Mouse (Mus musculus): Measurements from ENCODE around the gene A430078G23Rik. TPM values are rescaled to one million over a fixed set of nuclear protein-coding genes. Genes with fewer than 3 reads are reported as not detected.

Gene A430078G23Rik
- polyA plus RNA-seq, 1 experiment from 2014 or later, result not detected

DNA sequence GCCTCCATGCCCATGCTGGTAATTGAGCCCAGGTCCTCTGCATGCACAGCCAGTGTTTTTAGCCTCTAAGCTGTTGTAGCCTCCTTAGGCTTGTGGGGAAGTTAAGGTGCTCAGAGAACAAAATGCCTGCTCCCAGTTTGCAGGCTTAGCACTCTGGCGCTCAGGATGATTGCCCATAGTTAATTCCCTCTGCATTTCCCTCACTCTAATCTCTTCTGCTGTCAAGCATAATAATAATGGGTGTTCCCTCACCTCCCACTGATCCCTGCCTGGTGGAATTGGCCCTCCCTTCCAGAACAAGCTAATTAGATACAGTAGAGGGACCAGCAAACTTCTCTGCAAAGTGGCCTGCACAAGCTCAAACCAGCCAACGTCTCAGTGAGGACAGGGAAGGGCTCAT lies 47.3 kb downstream of the A430078G23Rik start:
- Histone ChIP-seq H3K4me1 (ENCODE audit: control insufficient read depth, insufficient read depth, low read length) (no peaks in the 10 kb centered on the region), H3K9ac (ENCODE audit: low read length) (no peak overlapping the region), H3K27ac (replicated peaks; ENCODE audit: low read depth, low read length) (no peak overlapping the region), H3K36me3 (ENCODE audit: control insufficient read depth, insufficient read depth, low read length) (peaks cover 4% of the 10 kb centered on the region), H3K9me3 (ENCODE audit: control insufficient read depth, low read length) (0 out of 2 replicates have a peak, but pooled peaks cover 2% of the 10 kb centered on the region), H3K4me3 (ENCODE audit: low read depth, low read length) (no peak overlapping the region), H3K4me2 (ENCODE audit: low read depth, severe bottlenecking) (no peak overlapping the region), H3K27me3 (ENCODE audit: control insufficient read depth, insufficient read depth, low read length) (no peaks in the 10 kb centered on the region)
- DNase-seq (ENCODE audit: low spot score) (no peak), ATAC-seq (ENCODE audit: insufficient number of reproducible peaks, low FRiP score, low TSS enrichment, low read depth) (no peak)
- WGBS, result 48% methylated on average over 2 of the region's 2 CpGs

DNA sequence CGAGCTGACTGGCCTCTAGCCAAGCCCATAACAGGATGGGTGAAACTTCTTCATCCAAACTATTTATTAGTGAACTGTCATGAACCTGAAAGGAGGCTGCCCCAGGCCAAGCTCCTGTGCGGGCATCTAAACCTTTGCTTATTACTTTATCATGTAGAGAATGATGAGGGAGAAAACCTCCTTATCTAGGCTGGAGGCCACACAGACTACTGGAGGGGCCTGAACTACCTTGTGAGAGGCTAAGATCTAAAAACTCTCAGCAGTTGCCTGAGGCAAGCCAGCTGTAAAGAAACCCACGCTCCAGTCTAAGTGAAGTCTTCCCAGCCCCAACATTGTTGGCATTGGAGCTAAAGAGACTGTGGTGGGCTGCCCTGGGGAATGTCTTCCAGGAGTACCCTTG lies 54.2 kb downstream of the A430078G23Rik start:
- Histone ChIP-seq H3K9ac (ENCODE audit: low read length) (no peak overlapping the region), H3K9me3 (ENCODE audit: control insufficient read depth, low read length) (no peaks in the 10 kb centered on the region), H3K27ac (replicated peaks; ENCODE audit: low read depth, low read length) (no peak overlapping the region), H3K4me3 (ENCODE audit: low read depth, low read length) (no peak overlapping the region), H3K4me2 (ENCODE audit: low read depth, severe bottlenecking) (no peak overlapping the region), H3K27me3 (ENCODE audit: control insufficient read depth, insufficient read depth, low read length) (no peaks in the 10 kb centered on the region), H3K36me3 (ENCODE audit: control insufficient read depth, insufficient read depth, low read length) (no peaks in the 10 kb centered on the region), H3K4me1 (ENCODE audit: control insufficient read depth, insufficient read depth, low read length) (no peaks in the 10 kb centered on the region)
- no peak for ATAC-seq (ENCODE audit: insufficient number of reproducible peaks, low FRiP score, low TSS enrichment, low read depth)
- DNase-seq (ENCODE audit: low spot score), result no peak
- 81% methylated on average over 3 of the region's 3 CpGs for WGBS

DNA sequence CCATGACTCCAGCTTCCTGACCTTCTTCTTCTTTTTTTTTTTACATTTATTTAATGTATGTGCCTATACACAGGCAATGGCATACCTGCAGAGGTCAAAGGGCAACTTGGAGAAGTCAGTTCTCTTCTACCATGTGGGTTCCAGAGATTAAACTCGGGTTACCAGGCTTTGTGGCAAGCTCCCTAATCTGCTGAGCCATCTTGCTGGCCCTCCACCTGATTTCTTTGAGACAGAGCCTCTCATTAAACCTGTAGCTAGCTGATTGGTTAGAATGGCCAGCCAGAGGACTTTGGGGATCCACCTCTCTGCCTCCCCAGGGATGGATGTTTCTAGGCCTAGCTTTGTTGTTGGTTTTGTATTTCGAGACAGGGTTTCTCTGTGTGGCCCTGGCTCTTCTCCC lies 57.9 kb downstream of the A430078G23Rik start:
- no peak overlapping the region for H3K4me3 ChIP-seq (ENCODE audit: low read depth, low read length)
- no peaks in the 10 kb centered on the region for H3K9me3 ChIP-seq (ENCODE audit: control insufficient read depth, low read length)
- no peaks in the 10 kb centered on the region; the same call in 1 of the 2 replicates for H3K4me1 ChIP-seq (ENCODE audit: control insufficient read depth, insufficient read depth, low read length)
- no peak overlapping the region for H3K27ac ChIP-seq (replicated peaks; ENCODE audit: low read depth, low read length)
- H3K4me2 ChIP-seq (ENCODE audit: low read depth, severe bottlenecking), result no peak overlapping the region
- WGBS, result 83% methylated on average over 2 of the region's 2 CpGs
- H3K9ac ChIP-seq (ENCODE audit: low read length), result no peak overlapping the region
- ATAC-seq (ENCODE audit: insufficient number of reproducible peaks, low FRiP score, low TSS enrichment, low read depth), result no peak
- no peak for DNase-seq (ENCODE audit: low spot score)
- H3K27me3 ChIP-seq (ENCODE audit: control insufficient read depth, insufficient read depth, low read length), result no peaks in the 10 kb centered on the region
- H3K36me3 ChIP-seq (ENCODE audit: control insufficient read depth, insufficient read depth, low read length), result no peaks in the 10 kb centered on the region

DNA sequence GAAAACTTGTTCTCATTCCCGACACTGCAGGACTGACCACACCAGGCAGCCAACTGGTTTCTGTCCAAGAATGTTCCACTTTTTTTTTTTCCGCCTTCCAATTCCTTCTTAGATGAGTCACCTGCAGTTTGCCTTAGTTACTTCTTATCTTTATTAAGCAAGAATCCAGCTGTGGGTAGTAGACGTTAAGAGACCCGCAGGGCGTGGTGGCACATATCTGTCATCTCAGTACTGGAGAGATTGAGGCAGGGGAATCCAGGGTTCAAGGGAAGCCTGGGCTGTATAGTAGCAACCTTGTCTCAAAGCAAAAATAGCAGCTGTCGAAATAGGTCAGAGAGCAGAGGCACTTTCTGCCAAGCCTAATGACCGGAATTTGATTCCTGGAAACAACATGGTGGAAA lies 58.7 kb downstream of the A430078G23Rik start:
- no peak for ATAC-seq (ENCODE audit: insufficient number of reproducible peaks, low FRiP score, low TSS enrichment, low read depth)
- Histone ChIP-seq H3K36me3 (ENCODE audit: control insufficient read depth, insufficient read depth, low read length) (no peaks in the 10 kb centered on the region), H3K27ac (replicated peaks; ENCODE audit: low read depth, low read length) (no peak overlapping the region), H3K4me2 (ENCODE audit: low read depth, severe bottlenecking) (no peak overlapping the region), H3K9me3 (ENCODE audit: control insufficient read depth, low read length) (no peaks in the 10 kb centered on the region), H3K4me1 (ENCODE audit: control insufficient read depth, insufficient read depth, low read length) (peaks cover 2% of the 10 kb centered on the region), H3K9ac (ENCODE audit: low read length) (no peak overlapping the region), H3K27me3 (ENCODE audit: control insufficient read depth, insufficient read depth, low read length) (no peaks in the 10 kb centered on the region), H3K4me3 (ENCODE audit: low read depth, low read length) (no peak overlapping the region)
- DNase-seq (ENCODE audit: low spot score), result no peak
- WGBS, result 83% methylated on average over 7 of the region's 7 CpGs

DNA sequence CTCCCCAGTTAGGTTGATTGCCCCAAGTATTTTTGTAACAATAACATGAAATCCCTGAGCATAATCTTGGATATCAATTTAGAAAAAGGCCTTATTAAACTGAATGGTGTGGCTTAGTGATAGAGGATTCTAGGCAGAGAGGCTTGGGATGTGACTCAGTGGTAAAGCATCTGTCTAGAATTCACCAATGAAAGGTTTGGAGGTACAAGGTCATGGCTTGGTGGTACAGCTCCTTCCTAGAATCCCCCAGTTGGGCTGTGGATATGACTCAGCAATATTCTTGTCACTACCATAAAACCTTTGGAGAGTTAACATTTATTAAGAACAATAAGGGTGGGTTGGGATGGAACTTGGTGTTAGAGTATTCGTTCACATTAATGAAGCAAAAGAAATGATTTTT lies 59.6 kb downstream of the A430078G23Rik start:
- no peak overlapping the region for H3K9ac ChIP-seq (ENCODE audit: low read length)
- peaks cover 9% of the 10 kb centered on the region for H3K4me1 ChIP-seq (ENCODE audit: control insufficient read depth, insufficient read depth, low read length)
- no peak overlapping the region for H3K4me3 ChIP-seq (ENCODE audit: low read depth, low read length)
- no peak for ATAC-seq (ENCODE audit: insufficient number of reproducible peaks, low FRiP score, low TSS enrichment, low read depth)
- 81% methylated on average over 1 of the region's 1 CpGs for WGBS
- H3K27ac ChIP-seq (replicated peaks; ENCODE audit: low read depth, low read length), result no peak overlapping the region
- H3K9me3 ChIP-seq (ENCODE audit: control insufficient read depth, low read length), result no peaks in the 10 kb centered on the region
- H3K4me2 ChIP-seq (ENCODE audit: low read depth, severe bottlenecking), result no peak overlapping the region
- H3K27me3 ChIP-seq (ENCODE audit: control insufficient read depth, insufficient read depth, low read length), result no peaks in the 10 kb centered on the region
- no peaks in the 10 kb centered on the region for H3K36me3 ChIP-seq (ENCODE audit: control insufficient read depth, insufficient read depth, low read length)
- no peak for DNase-seq (ENCODE audit: low spot score)

DNA sequence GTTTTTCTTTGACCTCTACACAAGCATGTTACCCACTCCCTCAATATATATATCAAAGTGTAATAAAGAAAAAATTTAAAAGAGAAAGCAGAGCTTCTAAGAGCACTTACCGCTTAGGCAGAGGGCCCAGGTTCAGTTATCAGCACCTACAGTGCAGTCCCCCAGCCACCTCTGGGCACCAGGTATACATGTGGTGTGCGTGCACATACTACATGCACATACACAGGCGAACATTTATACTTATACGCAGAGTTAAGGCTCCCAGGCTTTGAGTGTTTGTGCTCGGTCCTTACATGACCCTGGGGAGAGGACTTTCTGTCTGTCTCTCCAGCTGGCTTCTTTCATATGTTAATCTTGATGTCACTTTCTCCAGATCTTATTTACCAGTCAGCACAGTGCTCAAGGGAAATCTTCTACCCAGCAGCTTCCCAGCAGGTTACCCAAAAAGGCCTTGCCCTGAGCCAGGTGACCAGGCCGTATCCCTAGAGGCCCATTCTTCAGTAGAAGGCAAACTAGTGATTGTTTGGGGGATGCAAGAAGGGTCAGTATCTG lies 61.5 kb downstream of the A430078G23Rik start:
- Histone ChIP-seq H3K36me3 (ENCODE audit: control insufficient read depth, insufficient read depth, low read length) (no peaks in the 10 kb centered on the region), H3K4me3 (ENCODE audit: low read depth, low read length) (no peak overlapping the region), H3K4me1 (ENCODE audit: control insufficient read depth, insufficient read depth, low read length) (peaks cover 11% of the 10 kb centered on the region), H3K27me3 (ENCODE audit: control insufficient read depth, insufficient read depth, low read length) (no peaks in the 10 kb centered on the region), H3K27ac (replicated peaks; ENCODE audit: low read depth, low read length) (no peak overlapping the region), H3K4me2 (ENCODE audit: low read depth, severe bottlenecking) (no peak overlapping the region), H3K9ac (ENCODE audit: low read length) (no peak overlapping the region), H3K9me3 (ENCODE audit: control insufficient read depth, low read length) (no peaks in the 10 kb centered on the region)
- no peak for ATAC-seq (ENCODE audit: insufficient number of reproducible peaks, low FRiP score, low TSS enrichment, low read depth)
- no peak for DNase-seq (ENCODE audit: low spot score)
- WGBS, result 74% methylated on average over 6 of the region's 6 CpGs

DNA sequence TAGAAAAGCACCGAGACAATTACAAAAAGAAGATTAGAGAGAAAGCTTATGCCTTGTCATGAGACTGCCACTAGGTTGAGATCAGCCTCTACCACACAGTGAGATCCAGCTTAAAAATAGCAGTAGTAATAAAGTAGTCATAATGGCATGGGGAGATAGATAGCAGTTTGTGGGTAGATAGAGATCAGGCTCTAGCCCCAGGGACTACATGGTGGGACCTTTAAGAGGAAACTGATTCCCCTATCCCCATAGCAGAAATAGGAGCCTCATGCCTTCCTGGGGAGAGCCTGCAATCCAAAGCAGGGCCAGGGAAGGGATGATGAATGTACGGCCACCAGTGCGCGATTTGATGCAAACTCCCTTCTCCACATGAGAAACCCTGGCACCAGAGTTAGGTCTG lies 62.0 kb downstream of the A430078G23Rik start:
- Histone ChIP-seq H3K4me3 (ENCODE audit: low read depth, low read length) (no peak overlapping the region), H3K36me3 (ENCODE audit: control insufficient read depth, insufficient read depth, low read length) (no peaks in the 10 kb centered on the region), H3K9me3 (ENCODE audit: control insufficient read depth, low read length) (no peaks in the 10 kb centered on the region), H3K4me2 (ENCODE audit: low read depth, severe bottlenecking) (no peak overlapping the region), H3K9ac (ENCODE audit: low read length) (no peak overlapping the region), H3K27me3 (ENCODE audit: control insufficient read depth, insufficient read depth, low read length) (no peaks in the 10 kb centered on the region), H3K27ac (replicated peaks; ENCODE audit: low read depth, low read length) (no peak overlapping the region), H3K4me1 (ENCODE audit: control insufficient read depth, insufficient read depth, low read length) (peaks cover 16% of the 10 kb centered on the region)
- 79% methylated on average over 4 of the region's 4 CpGs for WGBS
- DNase-seq (ENCODE audit: low spot score), result no peak
- no peak for ATAC-seq (ENCODE audit: insufficient number of reproducible peaks, low FRiP score, low TSS enrichment, low read depth)

DNA sequence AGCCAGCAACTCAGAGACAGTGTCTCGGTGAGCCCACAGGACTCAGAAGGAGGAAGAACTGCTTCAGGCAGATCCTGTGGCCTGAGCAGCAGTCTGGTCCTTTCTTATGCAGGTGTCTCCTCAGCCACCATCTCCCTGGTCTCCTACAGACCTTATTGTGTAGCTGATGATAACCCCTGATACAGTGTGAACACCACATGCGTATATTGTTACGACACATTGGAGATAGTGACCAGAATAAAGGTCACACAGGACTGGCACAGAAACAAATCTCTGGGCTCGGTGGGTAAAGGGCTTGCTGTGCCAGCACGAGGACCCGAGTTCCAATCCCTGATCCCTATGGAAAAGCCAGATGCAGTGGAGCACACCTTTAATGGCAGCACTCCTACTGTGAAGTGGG lies 62.4 kb downstream of the A430078G23Rik start:
- H3K36me3 ChIP-seq (ENCODE audit: control insufficient read depth, insufficient read depth, low read length), result no peaks in the 10 kb centered on the region
- H3K9me3 ChIP-seq (ENCODE audit: control insufficient read depth, low read length), result no peaks in the 10 kb centered on the region
- DNase-seq (ENCODE audit: low spot score) (no peak), ATAC-seq (ENCODE audit: insufficient number of reproducible peaks, low FRiP score, low TSS enrichment, low read depth) (no peak)
- no peaks in the 10 kb centered on the region for H3K27me3 ChIP-seq (ENCODE audit: control insufficient read depth, insufficient read depth, low read length)
- H3K4me2 ChIP-seq (ENCODE audit: low read depth, severe bottlenecking), result no peak overlapping the region
- H3K4me3 ChIP-seq (ENCODE audit: low read depth, low read length), result no peak overlapping the region
- no peak overlapping the region for H3K9ac ChIP-seq (ENCODE audit: low read length)
- 93% methylated on average over 6 of the region's 6 CpGs for WGBS
- no peak overlapping the region for H3K27ac ChIP-seq (replicated peaks; ENCODE audit: low read depth, low read length)
- peaks cover 20% of the 10 kb centered on the region for H3K4me1 ChIP-seq (ENCODE audit: control insufficient read depth, insufficient read depth, low read length)

DNA sequence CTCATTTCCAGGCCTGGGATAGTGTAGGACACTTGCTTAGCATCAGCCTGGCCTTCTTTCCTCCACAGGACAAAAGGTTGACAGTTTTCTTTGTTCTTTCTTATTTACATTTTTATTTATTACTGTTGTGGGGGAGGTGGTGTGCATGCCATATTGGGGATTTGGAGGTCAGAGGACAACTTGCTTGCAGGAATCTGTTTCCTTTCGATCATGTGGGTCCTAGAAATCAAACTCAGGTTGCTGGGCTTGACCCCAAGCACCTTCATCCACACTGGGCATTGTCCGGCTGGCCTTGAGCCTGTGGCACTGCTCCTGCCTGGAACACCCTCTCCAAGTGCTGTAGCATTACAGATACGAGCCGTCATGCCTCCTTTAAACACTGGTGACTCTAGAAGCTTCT lies 63.6 kb downstream of the A430078G23Rik start:
- no peak for DNase-seq (ENCODE audit: low spot score)
- H3K4me1 ChIP-seq (ENCODE audit: control insufficient read depth, insufficient read depth, low read length), result peaks cover 22% of the 10 kb centered on the region
- no peak overlapping the region for H3K27ac ChIP-seq (replicated peaks; ENCODE audit: low read depth, low read length)
- no peaks in the 10 kb centered on the region for H3K9me3 ChIP-seq (ENCODE audit: control insufficient read depth, low read length)
- 0 out of 2 replicates have a peak overlapping the region, but pooled peaks have one; percentile 10 for H3K4me2 ChIP-seq (ENCODE audit: low read depth, severe bottlenecking)
- H3K4me3 ChIP-seq (ENCODE audit: low read depth, low read length), result no peak overlapping the region
- WGBS, result 47% methylated on average over 4 of the region's 4 CpGs
- H3K27me3 ChIP-seq (ENCODE audit: control insufficient read depth, insufficient read depth, low read length), result no peaks in the 10 kb centered on the region
- H3K36me3 ChIP-seq (ENCODE audit: control insufficient read depth, insufficient read depth, low read length), result no peaks in the 10 kb centered on the region
- no peak overlapping the region for H3K9ac ChIP-seq (ENCODE audit: low read length)
- no peak for ATAC-seq (ENCODE audit: insufficient number of reproducible peaks, low FRiP score, low TSS enrichment, low read depth)

All from limb, embryonic 11.5 days (tissue).